Mouse (Mus musculus) embryonic facial prominence, embryonic 11.5 days (tissue): ENCODE measurements around the gene Cd48. TPM values are rescaled to one million over a fixed set of nuclear protein-coding genes. Genes with fewer than 3 reads are reported as not detected.

Experiments
- ATAC-seq: fragments of 200-750 bp; cut with Nextera tagmentation; replicated peaks from 2 replicates; pipeline ENCODE4 v1.8.0; 2017; ENCODE audit warnings: low read depth; ENCODE audit not compliant: insufficient number of reproducible peaks, low FRiP score, low TSS enrichment
- DNase-seq: peaks from one replicate; pipeline ENCODE4 v3.0.0-alpha.2; 2015; ENCODE audit warnings: low spot score
- H3K27ac ChIP-seq: fragments of 300-500 bp; sonication (generic); replicated peaks from 2 replicates; pipeline ENCODE4 v1.5.1; 2014; ENCODE audit warnings: mild to moderate bottlenecking, low read depth, low read length, control low read depth
- H3K27me3 ChIP-seq: fragments of 300-500 bp; sonication (generic); 2 replicates; pipeline ENCODE4 v1.6.1; 2014; ENCODE audit warnings: mild to moderate bottlenecking, low read length, moderate library complexity, mixed read lengths; ENCODE audit not compliant: control insufficient read depth, insufficient read depth
- H3K36me3 ChIP-seq: fragments of 300-500 bp; sonication (generic); replicated peaks from 2 replicates; pipeline ENCODE4 v1.6.1; 2014; ENCODE audit warnings: low read depth, mild to moderate bottlenecking, low read length, moderate library complexity, mixed read lengths; ENCODE audit not compliant: control insufficient read depth, insufficient read depth
- H3K4me1 ChIP-seq: fragments of 300-500 bp; sonication (generic); 2 replicates; pipeline ENCODE4 v1.6.1; 2014; ENCODE audit warnings: low read length, mixed read lengths; ENCODE audit not compliant: control insufficient read depth, insufficient read depth
- H3K4me2 ChIP-seq: fragments of 300-500 bp; sonication (generic); 2 replicates; pipeline ENCODE4 v1.6.1; 2014; ENCODE audit warnings: low read depth, mild to moderate bottlenecking, control low read depth, low read length, moderate library complexity
- H3K4me3 ChIP-seq: fragments of 300-500 bp; sonication (generic); 2 replicates; pipeline ENCODE4 v1.5.1; 2014; ENCODE audit warnings: low read depth, low read length, control low read depth
- H3K9ac ChIP-seq: fragments of 300-500 bp; sonication (generic); replicated peaks from 2 replicates; pipeline ENCODE4 v1.6.1; 2014; ENCODE audit warnings: mild to moderate bottlenecking, control low read depth, low read length
- H3K9me3 ChIP-seq: fragments of 300-500 bp; sonication (generic); replicated peaks from 2 replicates; pipeline ENCODE4 v1.6.1; 2016; ENCODE audit warnings: mild to moderate bottlenecking, low read length, inconsistent platforms, mixed read lengths; ENCODE audit not compliant: control insufficient read depth
- WGBS: fragments of 180-500 bp; shearing (Covaris S2); extraction: QIAGEN DNeasy Blood & Tissue Kit; methylation state at CpG from one replicate; pipeline ENCODE4 v1.1.7; 2014; 5-methylcytosine and 5-hydroxymethylcytosine counted together
- polyA plus RNA-seq: library from polyadenylated mRNA; unstranded; fragments of >200 nt; fragmentation: Nextera tagmentation; extraction: Ambion mirVana; gene quantifications from 2 replicates; pipeline ENCODE4 v1.2.1, GENCODE M21; 2014

The Cd48 gene
- polyA plus RNA-seq, 1 experiment from 2014 or later: 0.70 TPM

DNA sequence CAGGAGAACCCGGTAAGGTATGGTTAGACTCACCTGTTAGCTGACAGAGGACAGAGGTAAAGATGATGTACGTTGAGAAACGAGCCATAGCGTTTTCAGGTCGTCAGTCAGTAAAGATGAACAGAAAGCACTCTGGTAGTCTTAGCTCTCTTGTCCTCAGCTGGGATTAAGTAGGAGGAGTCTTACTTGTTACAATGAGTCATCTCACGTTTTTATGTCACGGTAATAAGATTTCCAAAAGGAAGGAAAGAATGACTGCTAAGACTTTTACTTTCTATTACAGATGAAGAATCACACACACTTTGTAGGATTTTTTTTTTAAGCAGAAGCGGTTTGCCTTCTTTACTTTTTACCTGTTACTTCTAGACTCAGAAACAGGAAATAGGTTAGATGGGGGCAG, 33.0 kb upstream of the Cd48 start:
- H3K9me3 ChIP-seq: no peaks in the 10 kb centered on the region
- no peak overlapping the region for H3K4me2 ChIP-seq
- H3K36me3 ChIP-seq: no peaks in the 10 kb centered on the region
- no peak overlapping the region for H3K9ac ChIP-seq
- H3K27me3 ChIP-seq: no peaks in the 10 kb centered on the region
- no peak overlapping the region for H3K27ac ChIP-seq
- no peak overlapping the region for H3K4me3 ChIP-seq
- 78% methylated on average over 8 of the region's 8 CpGs for WGBS
- no peaks in the 10 kb centered on the region for H3K4me1 ChIP-seq
- ATAC-seq (no peak), DNase-seq (no peak)

DNA sequence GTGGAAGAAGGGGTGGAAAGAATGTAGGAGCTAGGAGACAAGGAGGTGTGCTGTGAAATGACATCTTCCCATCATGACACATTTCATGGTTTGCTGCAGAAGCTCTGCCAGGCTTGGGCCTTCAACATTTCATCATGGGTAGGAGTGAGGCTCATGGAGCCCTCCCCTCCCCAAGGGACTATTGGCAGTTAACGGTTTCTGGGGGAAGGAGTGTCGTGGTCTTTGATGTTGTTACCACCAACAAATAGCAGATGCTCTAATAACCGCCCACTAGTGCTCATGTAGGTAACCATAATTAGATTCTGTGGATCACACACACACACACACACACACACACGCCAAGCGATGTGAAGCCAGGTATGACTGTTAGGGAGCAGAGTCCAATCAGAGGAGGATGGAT, 29.1 kb upstream of the Cd48 start, which contains the start of gene Slamf7:
Gene Slamf7 (minus strand): TSS at position 302 of the 400 bp plus-strand sequence.
- ATAC-seq (no peak), DNase-seq (no peak)
- Histone ChIP-seq H3K4me1 (no peaks in the 10 kb centered on the region), H3K27ac (no peak within 1 kb of the TSS), H3K9me3 (no peaks in the 10 kb centered on the region), H3K4me2 (no peak within 1 kb of the TSS), H3K27me3 (no peaks in the 10 kb centered on the region), H3K36me3 (no peaks in the 10 kb centered on the region), H3K4me3 (no peak within 1 kb of the TSS), H3K9ac (no peak within 1 kb of the TSS)
- WGBS: 87% methylated on average over 5 of the region's 5 CpGs

DNA sequence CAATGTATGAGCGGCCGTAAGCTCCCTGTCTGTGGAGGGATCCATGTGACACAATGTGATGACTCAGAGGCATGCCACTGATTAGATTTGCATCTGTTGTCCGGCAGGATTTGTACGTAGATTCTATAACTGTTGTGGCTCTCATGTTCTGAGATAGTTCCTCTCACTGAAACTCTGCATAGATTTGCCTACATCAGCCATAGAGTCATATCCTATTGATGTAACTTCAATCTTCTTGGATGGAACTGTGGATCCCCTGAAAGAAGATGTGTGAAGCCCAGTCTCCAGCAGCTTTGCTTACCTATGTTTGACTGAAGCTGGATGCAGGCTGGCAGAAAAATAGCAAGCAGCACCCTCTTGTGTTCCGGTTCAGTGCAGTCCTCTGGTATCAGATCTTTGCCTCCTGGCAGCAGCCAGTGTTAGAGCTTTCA, 23.2 kb upstream of the Cd48 start:
- H3K4me3 ChIP-seq: no peak overlapping the region
- no peak overlapping the region for H3K27ac ChIP-seq
- H3K4me2 ChIP-seq: no peak overlapping the region
- no peaks in the 10 kb centered on the region for H3K36me3 ChIP-seq
- H3K9ac ChIP-seq: no peak overlapping the region
- H3K9me3 ChIP-seq: no peaks in the 10 kb centered on the region
- no peaks in the 10 kb centered on the region for H3K27me3 ChIP-seq
- 70% methylated on average over 5 of the region's 5 CpGs for WGBS
- no peaks in the 10 kb centered on the region for H3K4me1 ChIP-seq
- DNase-seq: no peak
- no peak for ATAC-seq

DNA sequence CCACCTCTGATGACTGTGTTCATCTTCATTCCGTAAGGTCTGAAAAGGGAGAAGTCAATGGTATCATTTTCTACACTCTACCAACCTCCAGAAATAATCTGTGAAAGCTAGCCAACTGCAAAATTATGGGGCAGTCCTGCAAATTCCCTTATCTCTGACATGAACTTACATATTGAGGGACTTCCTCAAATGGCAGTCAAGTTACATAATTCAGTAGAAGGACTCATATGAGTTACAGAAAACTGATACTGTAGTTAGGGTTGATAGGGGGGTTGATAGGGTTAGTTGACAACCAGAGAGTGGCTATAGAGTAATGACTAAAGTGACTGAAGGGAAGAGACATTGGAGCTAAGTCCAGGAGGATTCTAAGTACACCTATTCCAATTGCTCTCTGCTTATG, 21.4 kb upstream of the Cd48 start:
- WGBS: 84% methylated on average over 1 of the region's 1 CpGs
- DNase-seq (no peak), ATAC-seq (no peak)
- no peaks in the 10 kb centered on the region for H3K36me3 ChIP-seq
- H3K27me3 ChIP-seq: no peaks in the 10 kb centered on the region
- H3K4me1 ChIP-seq: no peaks in the 10 kb centered on the region
- H3K4me2 ChIP-seq: no peak overlapping the region
- H3K9me3 ChIP-seq: no peaks in the 10 kb centered on the region
- no peak overlapping the region for H3K27ac ChIP-seq
- no peak overlapping the region for H3K4me3 ChIP-seq
- no peak overlapping the region for H3K9ac ChIP-seq

DNA sequence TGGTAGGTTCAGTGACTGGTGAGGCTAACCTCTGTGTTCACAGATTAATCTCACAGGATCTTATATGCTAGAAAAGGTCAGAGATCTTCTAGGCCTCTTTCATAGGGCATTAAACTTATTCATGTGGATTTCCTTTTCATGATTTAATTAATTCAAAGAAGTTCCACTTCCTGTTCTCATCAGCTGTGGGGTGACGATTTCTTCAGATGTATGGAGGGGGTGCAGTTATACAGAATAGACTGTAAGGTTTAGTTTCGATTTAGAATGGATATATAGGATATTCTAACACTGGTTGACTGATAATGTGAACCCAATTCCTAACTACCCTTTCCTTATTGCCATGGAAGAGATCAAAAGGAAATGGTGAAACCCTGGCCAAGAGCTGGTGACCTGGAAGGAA, 20.3 kb upstream of the Cd48 start:
- 78% methylated on average over 2 of the region's 2 CpGs for WGBS
- Histone ChIP-seq H3K36me3 (no peaks in the 10 kb centered on the region), H3K4me3 (no peak overlapping the region), H3K9ac (no peak overlapping the region), H3K4me2 (no peak overlapping the region), H3K27ac (no peak overlapping the region), H3K4me1 (no peaks in the 10 kb centered on the region), H3K27me3 (no peaks in the 10 kb centered on the region), H3K9me3 (no peaks in the 10 kb centered on the region)
- ATAC-seq (no peak), DNase-seq (no peak)

DNA sequence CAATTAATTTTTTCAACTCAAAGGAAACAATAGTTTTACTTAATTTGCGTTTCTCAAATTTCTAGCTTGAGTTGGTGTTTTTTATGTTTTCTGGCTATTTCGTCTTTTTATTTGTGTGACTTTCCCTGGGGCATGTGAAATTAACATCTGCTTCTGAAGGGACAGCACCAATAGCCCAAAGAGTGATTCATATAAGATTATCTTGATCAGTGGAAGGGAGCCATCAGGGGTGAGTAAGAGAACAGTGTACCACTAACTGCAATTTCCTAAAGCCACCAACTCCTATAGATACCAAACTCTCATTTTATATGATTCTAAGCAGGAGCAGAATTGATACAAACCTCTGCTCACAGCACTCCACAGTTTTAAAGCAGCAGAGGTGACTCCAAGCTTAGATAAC, 18.1 kb upstream of the Cd48 start:
- ATAC-seq (no peak), DNase-seq (no peak)
- Histone ChIP-seq H3K4me1 (no peaks in the 10 kb centered on the region), H3K27ac (no peak overlapping the region), H3K9ac (no peak overlapping the region), H3K9me3 (no peaks in the 10 kb centered on the region), H3K36me3 (no peaks in the 10 kb centered on the region), H3K27me3 (no peaks in the 10 kb centered on the region), H3K4me3 (no peak overlapping the region), H3K4me2 (no peak overlapping the region)
- WGBS: 86% methylated on average over 2 of the region's 2 CpGs

DNA sequence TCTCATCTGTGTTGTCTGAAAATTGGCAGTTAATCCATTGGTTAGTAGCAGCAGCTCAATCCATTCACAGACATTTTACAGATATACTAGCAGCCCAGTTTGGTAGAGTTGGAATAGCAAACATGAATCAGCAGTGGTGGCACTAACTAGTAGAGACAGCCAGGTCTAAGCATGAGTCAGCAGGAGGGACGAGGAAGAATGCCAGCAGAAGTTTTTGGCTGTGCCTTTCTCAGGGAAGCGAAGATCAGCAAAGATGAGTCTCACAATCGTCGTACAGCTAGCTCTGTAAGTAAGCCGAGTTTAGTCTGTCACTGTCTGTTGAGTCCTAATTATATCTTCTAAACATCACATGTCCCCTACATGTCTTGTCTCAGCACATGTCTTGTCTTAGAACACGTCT, 15.5 kb upstream of the Cd48 start:
- H3K9ac ChIP-seq: no peak overlapping the region
- no peak for DNase-seq
- no peaks in the 10 kb centered on the region for H3K27me3 ChIP-seq
- no peak overlapping the region for H3K4me3 ChIP-seq
- 85% methylated on average over 6 of the region's 6 CpGs for WGBS
- no peaks in the 10 kb centered on the region for H3K9me3 ChIP-seq
- no peak overlapping the region for H3K4me2 ChIP-seq
- no peak for ATAC-seq
- H3K27ac ChIP-seq: no peak overlapping the region
- H3K36me3 ChIP-seq: no peaks in the 10 kb centered on the region
- H3K4me1 ChIP-seq: no peaks in the 10 kb centered on the region

DNA sequence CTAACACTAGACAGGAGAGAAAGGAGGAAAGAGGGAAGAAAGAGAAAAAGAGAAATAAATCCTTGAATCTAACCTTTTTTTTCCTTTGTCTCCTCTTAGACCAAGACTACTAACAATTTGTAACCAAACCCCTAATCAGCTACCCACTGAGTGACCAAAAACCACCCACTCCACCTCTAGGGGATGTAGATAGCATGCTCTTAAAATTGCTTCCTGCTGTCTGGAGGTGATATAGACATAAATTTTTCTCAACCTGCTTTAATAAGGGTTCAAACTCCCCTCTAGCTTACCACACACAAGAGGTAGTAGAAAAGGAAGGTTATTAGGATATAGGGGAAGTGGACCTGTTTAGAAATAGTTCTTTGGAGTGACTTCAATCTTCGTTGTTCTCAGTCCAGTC, 14.6 kb upstream of the Cd48 start:
- Histone ChIP-seq H3K4me3 (no peak overlapping the region), H3K36me3 (no peaks in the 10 kb centered on the region), H3K9ac (no peak overlapping the region), H3K4me2 (no peak overlapping the region), H3K4me1 (no peaks in the 10 kb centered on the region), H3K27ac (no peak overlapping the region), H3K9me3 (no peaks in the 10 kb centered on the region), H3K27me3 (no peaks in the 10 kb centered on the region)
- DNase-seq (no peak), ATAC-seq (no peak)
- WGBS: 79% methylated on average over 1 of the region's 1 CpGs
